Mouse (Mus musculus): ENCODE measurements around the gene Arid3a. TPM values are rescaled to one million over a fixed set of nuclear protein-coding genes. Genes with fewer than 3 reads are reported as not detected.

Arid3a gene
- polyA plus RNA-seq (2014; fragmentation: Illumina TruSeq; extraction: RNeasy Lipid Tissue Mini Kit (QIAGEN cat#74804); ENCODE audit: low read depth, low replicate concordance): 4.9 TPM

GRCm38 (mm10) chr10:79926491-79927323 is at the start of gene Arid3a:
TSS of gene Arid3a (plus strand) at chr10:79927043.

GRCm38 (mm10) chr10:79886054-79886453 is 40.8 kb upstream of the Arid3a start, which contains the start of gene Elane:
TSS of gene Elane (plus strand) at chr10:79886247.

GRCm38 (mm10) chr10:79890670-79891069 is 36.2 kb upstream of the Arid3a start, which contains the start of gene Cfd:
TSS of gene Cfd (plus strand) at chr10:79890853.

GRCm38 (mm10) chr10:79908167-79909091 is 18.4 kb upstream of the Arid3a start, which contains the start of gene Med16:
TSS of gene Med16 (minus strand) at chr10:79908923.

GRCm38 (mm10) chr10:79910556-79910955 is 16.3 kb upstream of the Arid3a start, which contains the start of gene Gm26602:
TSS of gene Gm26602 (plus strand) at chr10:79910856.

GRCm38 (mm10) chr10:79916808-79917531 is 9.9 kb upstream of the Arid3a start, which contains the start of gene Kiss1r:
TSS of gene Kiss1r (plus strand) at chr10:79916971.

GRCm38 (mm10) chr10:79920958-79921535 is 5.8 kb upstream of the Arid3a start, which contains the start of gene R3hdm4:
TSS of gene R3hdm4 (minus strand) at chr10:79921208.

GRCm38 (mm10) chr10:79959847-79960601 is 33.2 kb downstream of the Arid3a start, which contains the start of gene Wdr18:
TSS of gene Wdr18 (plus strand) at chr10:79960152.

GRCm38 (mm10) chr10:79970415-79971182 is 43.8 kb downstream of the Arid3a start, which contains the start of gene Grin3b:
TSS of gene Grin3b (plus strand) at chr10:79970715.

GRCm38 (mm10) chr10:79984195-79984816 is 57.5 kb downstream of the Arid3a start, which contains the start of gene Tmem259:
TSS of gene Tmem259 (minus strand) at chr10:79984330.

GRCm38 (mm10) chr10:79988506-79989271 is 61.8 kb downstream of the Arid3a start, which contains the start of gene Cnn2:
TSS of gene Cnn2 (plus strand) at chr10:79988584.

GRCm38 (mm10) chr10:79996272-79997033 is 69.6 kb downstream of the Arid3a start, which contains the start of gene Abca7:
TSS of gene Abca7 (plus strand) at chr10:79996494.

Other genes starting within 250 kb of the Arid3a start
- gene Cdc34, start 244.8 kb upstream of the Arid3a start, polyA plus RNA-seq (2014; fragmentation: Illumina TruSeq; extraction: RNeasy Lipid Tissue Mini Kit (QIAGEN cat#74804); ENCODE audit: low read depth, low replicate concordance): 64.7 TPM
- gene Gzmm, start 238.0 kb upstream of the Arid3a start, polyA plus RNA-seq (2014; fragmentation: Illumina TruSeq; extraction: RNeasy Lipid Tissue Mini Kit (QIAGEN cat#74804); ENCODE audit: low read depth, low replicate concordance): 0.63 TPM
- gene Bsg, start 222.6 kb upstream of the Arid3a start, polyA plus RNA-seq (2014; fragmentation: Illumina TruSeq; extraction: RNeasy Lipid Tissue Mini Kit (QIAGEN cat#74804); ENCODE audit: low read depth, low replicate concordance): 523 TPM
- 0.37 TPM for gene Hcn2, start 210.4 kb upstream of the Arid3a start, polyA plus RNA-seq (2014; fragmentation: Illumina TruSeq; extraction: RNeasy Lipid Tissue Mini Kit (QIAGEN cat#74804); ENCODE audit: low read depth, low replicate concordance)
- gene Polrmt, start 180.5 kb upstream of the Arid3a start, polyA plus RNA-seq (2014; fragmentation: Illumina TruSeq; extraction: RNeasy Lipid Tissue Mini Kit (QIAGEN cat#74804); ENCODE audit: low read depth, low replicate concordance): 24.5 TPM
- not detected for gene Fgf22, start 172.0 kb upstream of the Arid3a start, polyA plus RNA-seq (2014; fragmentation: Illumina TruSeq; extraction: RNeasy Lipid Tissue Mini Kit (QIAGEN cat#74804); ENCODE audit: low read depth, low replicate concordance)
- 37.4 TPM for gene Rnf126, start 160.1 kb upstream of the Arid3a start, polyA plus RNA-seq (2014; fragmentation: Illumina TruSeq; extraction: RNeasy Lipid Tissue Mini Kit (QIAGEN cat#74804); ENCODE audit: low read depth, low replicate concordance)
- gene Fstl3, start 149.8 kb upstream of the Arid3a start, polyA plus RNA-seq (2014; fragmentation: Illumina TruSeq; extraction: RNeasy Lipid Tissue Mini Kit (QIAGEN cat#74804); ENCODE audit: low read depth, low replicate concordance): 19.8 TPM
- not detected for gene Prss57, start 136.1 kb upstream of the Arid3a start, polyA plus RNA-seq (2014; fragmentation: Illumina TruSeq; extraction: RNeasy Lipid Tissue Mini Kit (QIAGEN cat#74804); ENCODE audit: low read depth, low replicate concordance)
- 60.4 TPM for gene Palm, start 133.5 kb upstream of the Arid3a start, polyA plus RNA-seq (2014; fragmentation: Illumina TruSeq; extraction: RNeasy Lipid Tissue Mini Kit (QIAGEN cat#74804); ENCODE audit: low read depth, low replicate concordance)
- 1.5 TPM for gene Misp, start 106.1 kb upstream of the Arid3a start, polyA plus RNA-seq (2014; fragmentation: Illumina TruSeq; extraction: RNeasy Lipid Tissue Mini Kit (QIAGEN cat#74804); ENCODE audit: low read depth, low replicate concordance)
- 149 TPM for gene Ptbp1, start 72.6 kb upstream of the Arid3a start, polyA plus RNA-seq (2014; fragmentation: Illumina TruSeq; extraction: RNeasy Lipid Tissue Mini Kit (QIAGEN cat#74804); ENCODE audit: low read depth, low replicate concordance)
- gene Prtn3, start 52.6 kb upstream of the Arid3a start, polyA plus RNA-seq (2014; fragmentation: Illumina TruSeq; extraction: RNeasy Lipid Tissue Mini Kit (QIAGEN cat#74804); ENCODE audit: low read depth, low replicate concordance): 14.3 TPM
- gene Plppr3, start 52.4 kb upstream of the Arid3a start, polyA plus RNA-seq (2014; fragmentation: Illumina TruSeq; extraction: RNeasy Lipid Tissue Mini Kit (QIAGEN cat#74804); ENCODE audit: low read depth, low replicate concordance): 7.2 TPM
- gene Elane, start 40.8 kb upstream of the Arid3a start, polyA plus RNA-seq (2014; fragmentation: Illumina TruSeq; extraction: RNeasy Lipid Tissue Mini Kit (QIAGEN cat#74804); ENCODE audit: low read depth, low replicate concordance): 0.67 TPM
- 6,422 TPM for gene Cfd, start 36.2 kb upstream of the Arid3a start, polyA plus RNA-seq (2014; fragmentation: Illumina TruSeq; extraction: RNeasy Lipid Tissue Mini Kit (QIAGEN cat#74804); ENCODE audit: low read depth, low replicate concordance)
- gene Med16, start 18.1 kb upstream of the Arid3a start, polyA plus RNA-seq (2014; fragmentation: Illumina TruSeq; extraction: RNeasy Lipid Tissue Mini Kit (QIAGEN cat#74804); ENCODE audit: low read depth, low replicate concordance): 25.6 TPM
- gene Gm26602, start 16.2 kb upstream of the Arid3a start, polyA plus RNA-seq (2014; fragmentation: Illumina TruSeq; extraction: RNeasy Lipid Tissue Mini Kit (QIAGEN cat#74804); ENCODE audit: low read depth, low replicate concordance): not detected
- 2.7 TPM for gene Kiss1r, start 10.1 kb upstream of the Arid3a start, polyA plus RNA-seq (2014; fragmentation: Illumina TruSeq; extraction: RNeasy Lipid Tissue Mini Kit (QIAGEN cat#74804); ENCODE audit: low read depth, low replicate concordance)
- 81.2 TPM for gene R3hdm4, start 5.8 kb upstream of the Arid3a start, polyA plus RNA-seq (2014; fragmentation: Illumina TruSeq; extraction: RNeasy Lipid Tissue Mini Kit (QIAGEN cat#74804); ENCODE audit: low read depth, low replicate concordance)
- gene Wdr18, start 33.1 kb downstream of the Arid3a start, polyA plus RNA-seq (2014; fragmentation: Illumina TruSeq; extraction: RNeasy Lipid Tissue Mini Kit (QIAGEN cat#74804); ENCODE audit: low read depth, low replicate concordance): 22.5 TPM
- gene Grin3b, start 43.7 kb downstream of the Arid3a start, polyA plus RNA-seq (2014; fragmentation: Illumina TruSeq; extraction: RNeasy Lipid Tissue Mini Kit (QIAGEN cat#74804); ENCODE audit: low read depth, low replicate concordance): not detected
- 86.6 TPM for gene Tmem259, start 57.3 kb downstream of the Arid3a start, polyA plus RNA-seq (2014; fragmentation: Illumina TruSeq; extraction: RNeasy Lipid Tissue Mini Kit (QIAGEN cat#74804); ENCODE audit: low read depth, low replicate concordance)
- gene Cnn2, start 61.5 kb downstream of the Arid3a start, polyA plus RNA-seq (2014; fragmentation: Illumina TruSeq; extraction: RNeasy Lipid Tissue Mini Kit (QIAGEN cat#74804); ENCODE audit: low read depth, low replicate concordance): 46.6 TPM
- 3.8 TPM for gene Abca7, start 69.5 kb downstream of the Arid3a start, polyA plus RNA-seq (2014; fragmentation: Illumina TruSeq; extraction: RNeasy Lipid Tissue Mini Kit (QIAGEN cat#74804); ENCODE audit: low read depth, low replicate concordance)
- 13.2 TPM for gene Arhgap45, start 89.6 kb downstream of the Arid3a start, polyA plus RNA-seq (2014; fragmentation: Illumina TruSeq; extraction: RNeasy Lipid Tissue Mini Kit (QIAGEN cat#74804); ENCODE audit: low read depth, low replicate concordance)
- 65.7 TPM for gene Polr2e, start 112.8 kb downstream of the Arid3a start, polyA plus RNA-seq (2014; fragmentation: Illumina TruSeq; extraction: RNeasy Lipid Tissue Mini Kit (QIAGEN cat#74804); ENCODE audit: low read depth, low replicate concordance)
- gene Gpx4, start 120.1 kb downstream of the Arid3a start, polyA plus RNA-seq (2014; fragmentation: Illumina TruSeq; extraction: RNeasy Lipid Tissue Mini Kit (QIAGEN cat#74804); ENCODE audit: low read depth, low replicate concordance): 681 TPM
- gene Sbno2, start 178.5 kb downstream of the Arid3a start, polyA plus RNA-seq (2014; fragmentation: Illumina TruSeq; extraction: RNeasy Lipid Tissue Mini Kit (QIAGEN cat#74804); ENCODE audit: low read depth, low replicate concordance): 17.9 TPM
- gene Stk11, start 188.8 kb downstream of the Arid3a start, polyA plus RNA-seq (2014; fragmentation: Illumina TruSeq; extraction: RNeasy Lipid Tissue Mini Kit (QIAGEN cat#74804); ENCODE audit: low read depth, low replicate concordance): 82.1 TPM
- 268 TPM for gene Atp5d, start 211.6 kb downstream of the Arid3a start, polyA plus RNA-seq (2014; fragmentation: Illumina TruSeq; extraction: RNeasy Lipid Tissue Mini Kit (QIAGEN cat#74804); ENCODE audit: low read depth, low replicate concordance)
- gene Cbarp, start 213.8 kb downstream of the Arid3a start, polyA plus RNA-seq (2014; fragmentation: Illumina TruSeq; extraction: RNeasy Lipid Tissue Mini Kit (QIAGEN cat#74804); ENCODE audit: low read depth, low replicate concordance): 29.3 TPM
- gene Midn, start 221.2 kb downstream of the Arid3a start, polyA plus RNA-seq (2014; fragmentation: Illumina TruSeq; extraction: RNeasy Lipid Tissue Mini Kit (QIAGEN cat#74804); ENCODE audit: low read depth, low replicate concordance): 28.1 TPM
- gene Cirbp, start 238.9 kb downstream of the Arid3a start, polyA plus RNA-seq (2014; fragmentation: Illumina TruSeq; extraction: RNeasy Lipid Tissue Mini Kit (QIAGEN cat#74804); ENCODE audit: low read depth, low replicate concordance): 219 TPM
- gene 1600002K03Rik, start 245.9 kb downstream of the Arid3a start, polyA plus RNA-seq (2014; fragmentation: Illumina TruSeq; extraction: RNeasy Lipid Tissue Mini Kit (QIAGEN cat#74804); ENCODE audit: low read depth, low replicate concordance): 19.9 TPM